Mouse (Mus musculus) stomach, embryonic 14.5 days (tissue): ENCODE data around the gene Slc39a9. TPM values are rescaled to one million over a fixed set of nuclear protein-coding genes. Genes with fewer than 3 reads are reported as not detected.

Experiments used
- ATAC-seq: fragments of 200-750 bp; cut with Nextera tagmentation; 2 replicates; pipeline ENCODE4 v1.8.0; 2017; ENCODE audit warnings: low read depth, moderate TSS enrichment; ENCODE audit not compliant: insufficient number of reproducible peaks, insufficient read depth, low FRiP score
- H3K27ac ChIP-seq: fragments of 300-500 bp; sonication (generic); 2 replicates; pipeline ENCODE4 v1.5.1; 2014; ENCODE audit warnings: mild to moderate bottlenecking, low read length, moderate library complexity, mixed read lengths
- H3K27me3 ChIP-seq: fragments of 300-500 bp; sonication (generic); 2 replicates; pipeline ENCODE4 v1.6.1; 2014; ENCODE audit warnings: low read length, control low read depth, mixed read lengths; ENCODE audit not compliant: control insufficient read depth, insufficient read depth
- H3K36me3 ChIP-seq: fragments of 300-500 bp; sonication (generic); 2 replicates; pipeline ENCODE4 v1.6.1; 2014; ENCODE audit warnings: mild to moderate bottlenecking, control low read depth, low read length, moderate library complexity, mixed read lengths; ENCODE audit not compliant: control insufficient read depth, insufficient read depth
- H3K4me1 ChIP-seq: fragments of 300-500 bp; sonication (generic); 2 replicates; pipeline ENCODE4 v1.6.1; 2014; ENCODE audit warnings: low read length, control low read depth, mixed read lengths; ENCODE audit not compliant: control insufficient read depth, insufficient read depth
- H3K4me2 ChIP-seq: fragments of 300-500 bp; sonication (generic); replicated peaks from 2 replicates; pipeline ENCODE4 v1.6.1; 2014; ENCODE audit warnings: low read depth, low read length, control low read depth
- H3K4me3 ChIP-seq: fragments of 300-500 bp; sonication (generic); 2 replicates; pipeline ENCODE4 v1.5.1; 2014; ENCODE audit warnings: low read depth, low read length, control low read depth
- H3K9ac ChIP-seq: fragments of 300-500 bp; sonication (generic); replicated peaks from 2 replicates; pipeline ENCODE4 v1.6.1; 2014; ENCODE audit warnings: low read depth, mild to moderate bottlenecking, control low read depth, low read length, moderate library complexity, mixed read lengths
- H3K9me3 ChIP-seq: fragments of 300-500 bp; sonication (generic); 2 replicates; pipeline ENCODE4 v1.6.1; 2016; ENCODE audit warnings: low read depth, low read length, control low read depth; ENCODE audit not compliant: control insufficient read depth
- WGBS: fragments of 180-500 bp; shearing (Covaris S2); extraction: QIAGEN DNeasy Blood & Tissue Kit; methylation state at CpG from one replicate; pipeline ENCODE4 v1.1.7; 2014; 5-methylcytosine and 5-hydroxymethylcytosine counted together
- polyA plus RNA-seq: library from polyadenylated mRNA; unstranded; fragments of >200 nt; fragmentation: Nextera tagmentation; extraction: Ambion mirVana; gene quantifications from 2 replicates; pipeline ENCODE4 v1.2.1, GENCODE M21; 2014

Gene Slc39a9
- polyA plus RNA-seq, 1 experiment from 2014 or later: 32.0 TPM

DNA sequence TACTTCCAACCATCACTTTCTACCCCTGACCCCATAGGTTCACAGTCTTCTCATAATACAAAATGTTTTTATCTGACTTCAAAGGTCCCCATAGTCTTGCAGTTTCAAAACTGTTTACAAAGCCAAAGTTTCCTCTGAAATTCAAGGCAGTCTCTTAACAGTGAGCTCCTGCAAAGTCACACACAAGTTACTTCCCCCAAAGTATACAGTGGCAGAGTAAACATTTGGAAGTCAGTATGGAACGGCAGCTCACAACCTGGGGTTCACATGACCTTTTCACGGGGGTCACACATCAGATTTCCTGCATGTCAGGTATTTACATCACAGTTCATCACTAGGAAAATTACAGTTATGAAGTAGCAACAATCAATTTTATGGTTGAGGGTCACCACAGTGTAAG, 20.3 kb downstream of the Slc39a9 start:
- no peak overlapping the region for H3K4me2 ChIP-seq
- H3K4me1 ChIP-seq: no peaks in the 10 kb centered on the region
- H3K9me3 ChIP-seq: no peaks in the 10 kb centered on the region
- H3K27ac ChIP-seq: no peak overlapping the region
- 48% methylated on average over 2 of the region's 2 CpGs for WGBS
- H3K27me3 ChIP-seq: no peaks in the 10 kb centered on the region
- no peak overlapping the region for H3K9ac ChIP-seq
- peaks cover 27% of the 10 kb centered on the region for H3K36me3 ChIP-seq
- H3K4me3 ChIP-seq: no peak overlapping the region
- ATAC-seq: no peak

DNA sequence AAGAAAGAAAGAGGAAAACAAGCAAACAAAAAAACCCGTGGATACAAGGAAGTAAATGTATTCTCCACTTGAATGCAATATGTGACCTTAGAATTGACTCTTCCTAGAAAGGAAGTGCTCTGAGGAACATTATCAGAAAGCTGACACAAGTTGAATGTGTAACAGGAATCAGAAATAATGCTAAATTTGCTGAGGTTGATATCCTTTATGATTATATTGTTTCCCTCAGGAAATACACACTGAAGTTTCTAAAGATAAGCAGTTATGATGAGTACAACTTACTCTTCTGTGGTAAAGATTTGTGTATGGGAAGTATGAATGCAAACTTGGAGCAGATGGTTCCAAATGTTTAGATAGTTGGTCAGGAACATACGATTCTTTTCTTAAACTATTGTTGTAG, 24.7 kb downstream of the Slc39a9 start:
- Histone ChIP-seq H3K27me3 (no peaks in the 10 kb centered on the region), H3K4me3 (no peak overlapping the region), H3K9ac (no peak overlapping the region), H3K27ac (no peak overlapping the region), H3K36me3 (peaks cover 34% of the 10 kb centered on the region; the same call in 1 of the 2 replicates), H3K9me3 (no peaks in the 10 kb centered on the region), H3K4me1 (no peaks in the 10 kb centered on the region), H3K4me2 (no peak overlapping the region)
- no peak for ATAC-seq
- WGBS: 81% methylated on average over 2 of the region's 2 CpGs

DNA sequence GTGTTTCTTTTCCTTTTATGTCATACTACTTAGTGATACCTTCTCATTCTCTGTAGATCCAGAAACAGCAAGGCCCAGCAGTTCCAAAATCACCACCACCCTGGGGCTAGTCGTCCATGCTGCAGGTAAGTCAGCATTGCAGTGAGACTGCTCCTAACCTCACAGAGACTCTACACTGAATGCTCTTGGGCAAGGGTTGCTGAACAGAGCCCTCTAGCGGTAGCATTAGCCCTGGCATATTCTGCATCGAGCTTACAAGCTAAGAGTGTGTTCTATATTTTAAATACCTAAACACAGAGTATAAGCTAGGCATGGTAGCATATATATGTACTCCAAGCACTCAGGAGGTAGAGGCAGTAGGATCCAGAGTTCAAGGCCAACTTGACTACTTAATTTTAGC, 29.5 kb downstream of the Slc39a9 start:
- 12% methylated on average over 3 of the region's 3 CpGs for WGBS

DNA sequence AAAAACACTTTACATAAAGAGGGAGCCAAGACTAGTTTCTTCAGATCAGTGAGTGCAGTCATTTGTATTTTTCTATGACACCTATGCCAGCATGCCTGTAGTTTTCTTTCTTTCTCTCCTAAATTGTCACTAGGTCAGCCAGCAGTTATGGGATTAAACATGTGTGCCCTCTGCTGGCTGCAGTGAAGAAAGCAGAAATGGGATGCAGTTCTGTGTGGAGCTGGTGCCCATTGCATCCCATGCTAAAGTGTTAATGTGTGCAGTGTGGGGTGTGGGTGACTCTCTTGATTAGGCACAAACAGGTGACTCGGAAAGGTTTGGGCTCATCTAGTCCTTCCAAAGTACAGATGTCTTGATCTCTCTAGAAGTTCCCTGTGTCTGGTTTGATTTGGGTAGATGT, 37.7 kb downstream of the Slc39a9 start:
- no peaks in the 10 kb centered on the region for H3K27me3 ChIP-seq
- H3K9ac ChIP-seq: no peak overlapping the region
- H3K4me1 ChIP-seq: no peaks in the 10 kb centered on the region
- no peaks in the 10 kb centered on the region for H3K9me3 ChIP-seq
- ATAC-seq: no peak
- H3K4me3 ChIP-seq: no peak overlapping the region
- no peak overlapping the region for H3K27ac ChIP-seq
- 76% methylated on average over 1 of the region's 1 CpGs for WGBS
- peaks cover 3% of the 10 kb centered on the region; the same call in 1 of the 2 replicates for H3K36me3 ChIP-seq
- no peak overlapping the region for H3K4me2 ChIP-seq

More for the DNA sequence above, 29.5 kb downstream of the Slc39a9 start:
- Histone ChIP-seq H3K4me1 (no peaks in the 10 kb centered on the region), H3K27ac (no peak overlapping the region), H3K4me3 (no peak overlapping the region), H3K9me3 (no peaks in the 10 kb centered on the region), H3K36me3 (peaks cover 33% of the 10 kb centered on the region), H3K9ac (no peak overlapping the region), H3K4me2 (no peak overlapping the region), H3K27me3 (no peaks in the 10 kb centered on the region)
- ATAC-seq: no peak

DNA sequence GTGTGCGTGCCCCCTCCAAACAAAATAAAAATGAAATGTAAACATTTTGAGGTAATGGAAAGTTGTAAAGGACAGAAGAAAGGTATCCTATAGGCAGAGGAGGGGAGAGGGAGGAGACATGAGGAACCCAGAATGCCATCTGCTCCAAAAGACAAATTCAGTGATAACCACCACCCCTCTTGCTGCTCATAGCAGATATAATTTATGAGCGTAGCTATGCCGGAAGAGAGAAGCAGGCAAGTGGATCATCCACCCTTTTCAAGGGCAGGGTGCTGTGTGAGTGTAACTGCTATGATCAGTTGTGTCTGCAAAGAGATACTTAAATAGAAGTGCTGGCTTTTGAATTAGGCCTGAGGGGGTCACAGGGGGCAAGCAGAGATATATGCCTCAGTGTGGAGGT, 39.9 kb downstream of the Slc39a9 start:
- Histone ChIP-seq H3K9ac (no peak overlapping the region), H3K36me3 (no peaks in the 10 kb centered on the region), H3K27me3 (no peaks in the 10 kb centered on the region), H3K4me3 (no peak overlapping the region), H3K27ac (no peak overlapping the region), H3K4me1 (no peaks in the 10 kb centered on the region), H3K4me2 (no peak overlapping the region), H3K9me3 (no peaks in the 10 kb centered on the region)
- no peak for ATAC-seq
- 77% methylated on average over 3 of the region's 3 CpGs for WGBS

DNA sequence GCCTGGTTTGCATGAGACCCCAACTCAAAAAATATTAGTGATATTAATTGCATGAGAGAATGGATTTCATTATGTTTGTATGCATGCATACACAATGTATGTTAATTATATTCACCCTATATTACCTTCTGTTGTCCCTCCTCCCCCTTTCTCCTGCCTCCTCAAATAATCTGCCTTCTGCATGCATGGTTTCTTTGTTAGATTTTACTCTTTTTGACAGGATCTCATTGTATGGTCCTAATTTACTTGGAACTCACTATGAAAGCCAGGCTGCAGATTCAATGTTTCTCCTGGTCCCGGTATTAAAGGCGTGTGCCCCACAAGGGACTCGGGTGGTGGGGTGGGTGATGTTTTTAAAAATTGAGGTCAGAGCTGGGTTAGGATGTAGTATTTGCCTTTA, 40.6 kb downstream of the Slc39a9 start:
- Histone ChIP-seq H3K27me3 (no peaks in the 10 kb centered on the region), H3K9me3 (no peaks in the 10 kb centered on the region), H3K9ac (no peak overlapping the region), H3K27ac (no peak overlapping the region), H3K4me1 (no peaks in the 10 kb centered on the region), H3K36me3 (no peaks in the 10 kb centered on the region), H3K4me3 (no peak overlapping the region), H3K4me2 (no peak overlapping the region)
- ATAC-seq: no peak
- WGBS: 88% methylated on average over 3 of the region's 3 CpGs

DNA sequence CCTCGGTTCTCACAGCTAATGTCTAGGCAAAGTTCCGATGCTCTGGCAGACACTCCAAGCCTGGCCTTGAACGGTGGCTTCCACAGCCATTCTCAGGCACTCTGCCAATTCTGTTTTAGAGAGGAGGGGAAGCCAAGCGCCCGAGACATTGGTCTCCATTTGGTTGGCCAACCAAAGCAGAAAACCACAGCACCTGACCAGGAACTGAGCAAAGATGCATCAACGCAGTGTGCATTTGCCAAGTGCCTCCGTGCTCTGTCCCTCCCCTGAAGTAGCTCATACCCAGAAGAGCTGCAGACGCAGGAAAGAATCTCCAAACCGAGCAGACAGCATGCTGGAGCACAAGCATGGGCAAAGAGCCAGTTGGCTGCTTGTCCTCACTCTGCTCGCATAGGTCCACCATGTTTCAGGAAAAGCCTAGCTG, 44.1 kb downstream of the Slc39a9 start:
- 62% methylated on average over 10 of the region's 10 CpGs for WGBS
- ATAC-seq: no peak
- Histone ChIP-seq H3K9me3 (no peaks in the 10 kb centered on the region), H3K27me3 (0 out of 2 replicates have a peak, but pooled peaks cover 4% of the 10 kb centered on the region), H3K27ac (no peak overlapping the region), H3K9ac (no peak overlapping the region), H3K4me2 (no peak overlapping the region), H3K4me1 (0 out of 2 replicates have a peak, but pooled peaks cover 6% of the 10 kb centered on the region), H3K4me3 (no peak overlapping the region), H3K36me3 (no peaks in the 10 kb centered on the region)

DNA sequence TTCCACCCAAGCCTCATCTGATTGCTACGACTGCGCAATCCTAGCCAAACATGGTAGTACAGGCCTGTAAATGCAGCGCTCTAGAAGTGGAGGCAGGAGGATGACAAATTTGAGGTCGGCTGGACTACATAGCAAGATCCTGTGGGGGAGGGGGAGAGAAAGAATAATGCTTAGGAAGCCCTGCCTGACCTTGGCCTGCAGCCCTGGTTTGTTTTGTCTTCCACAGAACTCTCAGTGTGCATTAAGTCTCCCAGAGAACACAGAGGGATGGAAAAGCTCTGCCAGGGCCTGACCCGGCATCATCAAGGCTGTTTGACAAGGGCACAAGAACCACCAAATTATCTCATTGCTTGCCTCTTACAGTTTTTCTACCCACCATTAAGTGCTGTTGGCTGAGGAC, 46.0 kb downstream of the Slc39a9 start:
- no peak overlapping the region for H3K9ac ChIP-seq
- H3K27me3 ChIP-seq: 0 out of 2 replicates have a peak, but pooled peaks cover 10% of the 10 kb centered on the region
- H3K4me2 ChIP-seq: no peak overlapping the region
- no peaks in the 10 kb centered on the region for H3K9me3 ChIP-seq
- ATAC-seq: no peak
- 44% methylated on average over 5 of the region's 5 CpGs for WGBS
- peaks cover 12% of the 10 kb centered on the region; the same call in 1 of the 2 replicates for H3K4me1 ChIP-seq
- no peak overlapping the region for H3K4me3 ChIP-seq
- no peaks in the 10 kb centered on the region for H3K36me3 ChIP-seq
- no peak overlapping the region for H3K27ac ChIP-seq

DNA sequence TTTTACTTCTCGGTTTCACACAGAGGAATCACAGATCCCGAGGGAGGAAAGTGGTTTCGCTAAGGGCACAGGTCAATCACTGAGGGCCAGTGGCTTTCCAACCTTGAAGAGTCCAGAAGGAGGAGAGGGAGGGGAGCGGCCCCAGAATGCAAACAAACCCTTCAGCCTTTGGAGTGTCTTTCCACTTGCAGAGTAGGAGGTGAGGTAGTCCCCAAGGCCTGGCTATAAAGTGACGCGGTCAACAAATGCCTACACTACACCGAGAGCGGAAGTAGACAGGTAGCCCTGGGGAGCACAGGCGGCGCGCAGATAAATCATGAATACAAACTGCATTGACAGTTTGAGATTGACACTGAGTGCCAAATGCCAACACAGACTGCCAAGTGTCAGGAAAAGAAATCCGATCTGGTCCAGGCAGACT, 48.0 kb downstream of the Slc39a9 start:
- H3K9ac ChIP-seq: no peak overlapping the region

More for the DNA sequence above, 48.0 kb downstream of the Slc39a9 start:
- 0 out of 2 replicates have a peak, but pooled peaks cover 10% of the 10 kb centered on the region for H3K27me3 ChIP-seq
- H3K4me1 ChIP-seq: peaks cover 12% of the 10 kb centered on the region; the same call in 1 of the 2 replicates
- peak overlapping the region; percentile 60 for H3K4me2 ChIP-seq
- no peak overlapping the region for H3K27ac ChIP-seq
- H3K4me3 ChIP-seq: peak overlapping the region; percentile 36
- WGBS: 12% methylated on average over 12 of the region's 12 CpGs
- H3K36me3 ChIP-seq: no peaks in the 10 kb centered on the region
- H3K9me3 ChIP-seq: no peaks in the 10 kb centered on the region
- ATAC-seq: no peak
